Mouse (Mus musculus) embryonic facial prominence, embryonic 11.5 days (tissue): Measurements from ENCODE around the gene Gm7075. TPM values are rescaled to one million over a fixed set of nuclear protein-coding genes. Genes with fewer than 3 reads are reported as not detected.
A peak's percentile ranks its signal among the peaks of the same experiment; 100 is the strongest.
"Not testable (repeated sequence)": the region's sequence is repeated elsewhere in the genome, so short reads cannot be mapped to it uniquely, and the experiment has no call there.

Experiments used
- ATAC-seq: fragments of 200-750 bp; cut with Nextera tagmentation; replicated peaks from 2 replicates; pipeline ENCODE4 v1.8.0; 2017; ENCODE audit warnings: low read depth; ENCODE audit not compliant: insufficient number of reproducible peaks, low FRiP score, low TSS enrichment
- DNase-seq: peaks from one replicate; pipeline ENCODE4 v3.0.0-alpha.2; 2015; ENCODE audit warnings: low spot score
- H3K27ac ChIP-seq: fragments of 300-500 bp; sonication (generic); replicated peaks from 2 replicates; pipeline ENCODE4 v1.5.1; 2014; ENCODE audit warnings: mild to moderate bottlenecking, low read depth, low read length, control low read depth
- H3K27me3 ChIP-seq: fragments of 300-500 bp; sonication (generic); 2 replicates; pipeline ENCODE4 v1.6.1; 2014; ENCODE audit warnings: mild to moderate bottlenecking, low read length, moderate library complexity, mixed read lengths; ENCODE audit not compliant: control insufficient read depth, insufficient read depth
- H3K36me3 ChIP-seq: fragments of 300-500 bp; sonication (generic); replicated peaks from 2 replicates; pipeline ENCODE4 v1.6.1; 2014; ENCODE audit warnings: low read depth, mild to moderate bottlenecking, low read length, moderate library complexity, mixed read lengths; ENCODE audit not compliant: control insufficient read depth, insufficient read depth
- H3K4me1 ChIP-seq: fragments of 300-500 bp; sonication (generic); 2 replicates; pipeline ENCODE4 v1.6.1; 2014; ENCODE audit warnings: low read length, mixed read lengths; ENCODE audit not compliant: control insufficient read depth, insufficient read depth
- H3K4me2 ChIP-seq: fragments of 300-500 bp; sonication (generic); 2 replicates; pipeline ENCODE4 v1.6.1; 2014; ENCODE audit warnings: low read depth, mild to moderate bottlenecking, control low read depth, low read length, moderate library complexity
- H3K4me3 ChIP-seq: fragments of 300-500 bp; sonication (generic); 2 replicates; pipeline ENCODE4 v1.5.1; 2014; ENCODE audit warnings: low read depth, low read length, control low read depth
- H3K9ac ChIP-seq: fragments of 300-500 bp; sonication (generic); replicated peaks from 2 replicates; pipeline ENCODE4 v1.6.1; 2014; ENCODE audit warnings: mild to moderate bottlenecking, control low read depth, low read length
- H3K9me3 ChIP-seq: fragments of 300-500 bp; sonication (generic); replicated peaks from 2 replicates; pipeline ENCODE4 v1.6.1; 2016; ENCODE audit warnings: mild to moderate bottlenecking, low read length, inconsistent platforms, mixed read lengths; ENCODE audit not compliant: control insufficient read depth
- WGBS: fragments of 180-500 bp; shearing (Covaris S2); extraction: QIAGEN DNeasy Blood & Tissue Kit; methylation state at CpG from one replicate; pipeline ENCODE4 v1.1.7; 2014; 5-methylcytosine and 5-hydroxymethylcytosine counted together
- polyA plus RNA-seq: library from polyadenylated mRNA; unstranded; fragments of >200 nt; fragmentation: Nextera tagmentation; extraction: Ambion mirVana; gene quantifications from 2 replicates; pipeline ENCODE4 v1.2.1, GENCODE M21; 2014

The Gm7075 gene
- polyA plus RNA-seq, 1 experiment from 2014 or later = not detected

- WGBS = 30% methylated on average over 5 of the region's 5 CpGs
Observed at GRCm38 (mm10) chr10:63385897-63386296, 35.7 kb downstream of the Gm7075 start.

GRCm38 (mm10) chr10:63382372-63383279 is 39.0 kb downstream of the Gm7075 start, which contains the start of gene Dnajc12:
Dnajc12 (plus strand) TSS chr10:63382443.
- no peak within 1 kb of the TSS for H3K27ac ChIP-seq
- H3K4me3 ChIP-seq = peak within 1 kb of the TSS; percentile 39
- DNase-seq (peak; percentile 99), ATAC-seq (peak; percentile 91)
- peak within 1 kb of the TSS; percentile 32 for H3K9ac ChIP-seq
- H3K4me1 ChIP-seq = no peaks in the 10 kb centered on the region; the same call in 1 of the 2 replicates
- no peaks in the 10 kb centered on the region for H3K9me3 ChIP-seq
- WGBS = under 1% methylated on average over 28 of the region's 28 CpGs
- peak within 1 kb of the TSS; percentile 93 for H3K4me2 ChIP-seq
- H3K27me3 ChIP-seq = no peaks in the 10 kb centered on the region
- H3K36me3 ChIP-seq = no peaks in the 10 kb centered on the region

More at GRCm38 (mm10) chr10:63385897-63386296, 35.7 kb downstream of the Gm7075 start:
- not testable (repeated sequence) for H3K4me1 ChIP-seq, H3K36me3 ChIP-seq, DNase-seq, H3K9me3 ChIP-seq, H3K27me3 ChIP-seq, H3K27ac ChIP-seq, ATAC-seq, H3K9ac ChIP-seq
- H3K4me3 ChIP-seq = peak overlapping the region; percentile 57
- peak overlapping the region; percentile 33 for H3K4me2 ChIP-seq

- Histone ChIP-seq H3K4me2 (peak within 1 kb of the TSS; percentile 93), H3K4me3 (peak within 1 kb of the TSS; percentile 39), H3K9ac (peak within 1 kb of the TSS; percentile 32), H3K9me3 (no peaks in the 10 kb centered on the region), H3K27ac (no peak within 1 kb of the TSS), H3K27me3 (no peaks in the 10 kb centered on the region), H3K4me1 (no peaks in the 10 kb centered on the region; the same call in 1 of the 2 replicates), H3K36me3 (no peaks in the 10 kb centered on the region)
- no peak for DNase-seq
- no peak for ATAC-seq
- WGBS = 6% methylated on average over 24 of the region's 24 CpGs
Observed at GRCm38 (mm10) chr10:63381498-63382280, 39.9 kb downstream of the Gm7075 start, which contains the start of gene Sirt1. Sirt1 (minus strand) TSS chr10:63381704.

- Histone ChIP-seq H3K4me1 (no peaks in the 10 kb centered on the region; the same call in 1 of the 2 replicates), H3K4me3 (no peak overlapping the region), H3K9ac (no peak overlapping the region), H3K4me2 (no peak overlapping the region), H3K9me3 (no peaks in the 10 kb centered on the region), H3K27me3 (no peaks in the 10 kb centered on the region), H3K27ac (no peak overlapping the region), H3K36me3 (no peaks in the 10 kb centered on the region)
- DNase-seq (no peak), ATAC-seq (no peak)
- WGBS = 70% methylated on average over 6 of the region's 6 CpGs
Observed at GRCm38 (mm10) chr10:63378948-63379680, 42.5 kb downstream of the Gm7075 start.

GRCm38 (mm10) chr10:63377468-63377867 is 44.1 kb downstream of the Gm7075 start:
- Histone ChIP-seq H3K27me3 (no peaks in the 10 kb centered on the region), H3K36me3 (no peaks in the 10 kb centered on the region), H3K4me2 (no peak overlapping the region), H3K4me3 (no peak overlapping the region), H3K9ac (no peak overlapping the region), H3K27ac (no peak overlapping the region), H3K4me1 (no peaks in the 10 kb centered on the region; the same call in 1 of the 2 replicates), H3K9me3 (no peaks in the 10 kb centered on the region)
- ATAC-seq = no peak
- DNase-seq = peak; percentile 79
- 20% methylated on average over 9 of the region's 9 CpGs for WGBS

- H3K4me1 ChIP-seq = no peaks in the 10 kb centered on the region; the same call in 1 of the 2 replicates
- H3K4me2 ChIP-seq = no peak overlapping the region
- no peak overlapping the region for H3K27ac ChIP-seq
- DNase-seq (no peak), ATAC-seq (no peak)
- H3K36me3 ChIP-seq = no peaks in the 10 kb centered on the region
- no peak overlapping the region for H3K4me3 ChIP-seq
- H3K9me3 ChIP-seq = no peaks in the 10 kb centered on the region
- 88% methylated on average over 5 of the region's 5 CpGs for WGBS
- no peaks in the 10 kb centered on the region for H3K27me3 ChIP-seq
- H3K9ac ChIP-seq = no peak overlapping the region
Observed at GRCm38 (mm10) chr10:63376303-63376702, 45.3 kb downstream of the Gm7075 start.
